Mouse (Mus musculus) T-helper 17 cell (primary cell): ENCODE results near the gene Pgs1.

Experiments
- in situ Hi-C, 2 experiments: fragments of 300-600 bp; cut with MboI, MseI; formaldehyde crosslinking; loops; 1 replicate in 1 of 2; 2 replicates in 1 of 2; pipeline ENCODE4 v1.15.1; 2025; ENCODE audit warnings: high pct_unique_total_duplicates in 2 of 2

The Pgs1 gene

GRCm38 (mm10) chr11:117962228-117963067 lies 23.6 kb upstream of the Pgs1 start:
- in situ Hi-C loops = loop anchor here (10.0 kb wide), 5 partner anchors 178 to 1578 kb away; partner anchors contain the start of genes Tmc6 (in 1 of the 2) and Tmc8 (in 1 of the 2)

- in situ Hi-C loops = loop anchor here (10.0 kb wide), 5 partner anchors 178 to 1578 kb away; partner anchors contain the start of genes Tmc6 (in 1 of the 2) and Tmc8 (in 1 of the 2)
These were observed 22.9 kb upstream of the Pgs1 start for GRCm38 (mm10) chr11:117963091-117963793.

GRCm38 (mm10) chr11:117963872-117964271 lies 22.2 kb upstream of the Pgs1 start:
- in situ Hi-C loops = loop anchor here (10.0 kb wide), 5 partner anchors 179 to 1579 kb away; partner anchors contain the start of genes Tmc6 (in 1 of the 2) and Tmc8 (in 1 of the 2)

- in situ Hi-C loops = loop anchor here (10.0 kb wide), 5 partner anchors 179 to 1579 kb away; partner anchors contain the start of genes Tmc6 (in 1 of the 2) and Tmc8 (in 1 of the 2)
These were observed 21.8 kb upstream of the Pgs1 start for GRCm38 (mm10) chr11:117964294-117964693.

GRCm38 (mm10) chr11:117965052-117965451 lies 21.0 kb upstream of the Pgs1 start:
- in situ Hi-C loops = loop anchor here (5.0 to 10.0 kb wide), 8 partner anchors 52 to 1580 kb away; partner anchors contain the start of genes Tha1 (in 2 of the 2), Tmc6 (in 1 of the 2) and Tmc8 (in 1 of the 2)

- in situ Hi-C loops = loop anchor here (5.0 to 10.0 kb wide), 8 partner anchors 52 to 1581 kb away; partner anchors contain the start of genes Tha1 (in 2 of the 2), Tmc6 (in 1 of the 2) and Tmc8 (in 1 of the 2)
These were observed 20.5 kb upstream of the Pgs1 start for GRCm38 (mm10) chr11:117965561-117965981.

- in situ Hi-C loops = loop anchor here (5.0 to 10.0 kb wide), 8 partner anchors 51 to 1582 kb away; partner anchors contain the start of genes Tha1 (in 2 of the 2), Tmc6 (in 1 of the 2) and Tmc8 (in 1 of the 2)
These were observed 19.5 kb upstream of the Pgs1 start for GRCm38 (mm10) chr11:117966506-117967100.

GRCm38 (mm10) chr11:117967249-117968015 lies 18.7 kb upstream of the Pgs1 start:
- in situ Hi-C loops = loop anchor here (5.0 to 10.0 kb wide), 8 partner anchors 50 to 1583 kb away; partner anchors contain the start of genes Tha1 (in 2 of the 2), Tmc6 (in 1 of the 2) and Tmc8 (in 1 of the 2)

GRCm38 (mm10) chr11:117968016-117968671 lies 17.9 kb upstream of the Pgs1 start:
- in situ Hi-C loops = loop anchor here (5.0 to 10.0 kb wide), 8 partner anchors 49 to 1583 kb away; partner anchors contain the start of genes Tha1 (in 2 of the 2), Tmc6 (in 1 of the 2) and Tmc8 (in 1 of the 2)

- in situ Hi-C loops = loop anchor here (5.0 to 10.0 kb wide), 8 partner anchors 49 to 1584 kb away; partner anchors contain the start of genes Tha1 (in 2 of the 2), Tmc6 (in 1 of the 2) and Tmc8 (in 1 of the 2)
These were observed 17.4 kb upstream of the Pgs1 start for GRCm38 (mm10) chr11:117968716-117969099.

GRCm38 (mm10) chr11:117969100-117969944 lies 16.8 kb upstream of the Pgs1 start:
- in situ Hi-C loops = loop anchor here (5.0 to 10.0 kb wide), 8 partner anchors 48 to 1585 kb away; partner anchors contain the start of genes Tha1 (in 2 of the 2), Tmc6 (in 1 of the 2) and Tmc8 (in 1 of the 2)

GRCm38 (mm10) chr11:117969945-117970872 lies 15.9 kb upstream of the Pgs1 start, which contains the start of gene Socs3:
Socs3 (minus strand) TSS chr11:117970047.
- in situ Hi-C loops = loop anchor here (5.0 to 10.0 kb wide), 9 partner anchors 47 to 1585 kb away; partner anchors contain the start of genes Tha1 (in 2 of the 2), Tmc6 (in 1 of the 2) and Tmc8 (in 1 of the 2)

GRCm38 (mm10) chr11:117971100-117971499 lies 15.0 kb upstream of the Pgs1 start:
- in situ Hi-C loops = loop anchor here in 1 of 2 experiments (5.0 kb wide), 1 partner anchor 51 kb away; no protein-coding TSS in a partner anchor

GRCm38 (mm10) chr11:117971646-117972242 lies 14.3 kb upstream of the Pgs1 start:
- in situ Hi-C loops = loop anchor here in 1 of 2 experiments (5.0 kb wide), 1 partner anchor 51 kb away; no protein-coding TSS in a partner anchor

- in situ Hi-C loops = loop anchor here in 1 of 2 experiments (5.0 kb wide), 1 partner anchor 49 kb away; no protein-coding TSS in a partner anchor
These were observed 13.2 kb upstream of the Pgs1 start for GRCm38 (mm10) chr11:117972656-117973558.
